Mouse (Mus musculus) lung, adult 2 months (tissue): ENCODE results near the gene Xrcc1.
A peak's percentile ranks its signal among the peaks of the same experiment; 100 is the strongest.

ENCODE experiments used
- CTCF ChIP-seq: fragments of 200-500 bp; IDR thresholded peaks from 2 replicates; pipeline ENCODE4 v1.5.1; 2011; ENCODE audit warnings: mild to moderate bottlenecking, low read length, control low read depth; ENCODE audit not compliant: insufficient read depth
- POLR2A ChIP-seq: fragments of 200-500 bp; IDR thresholded peaks from 2 replicates; pipeline ENCODE4 v1.6.1; 2011; ENCODE audit warnings: low read depth, mild to moderate bottlenecking, control low read depth, low read length, borderline replicate concordance; ENCODE audit errors: extremely low read depth

GRCm38 (mm10) chr7:24501492-24501891 lies 44.6 kb upstream of the Xrcc1 start:
- TF ChIP-seq CTCF = peak; percentile 30; the same call in 1 of the 2 replicates
- no peak for TF ChIP-seq POLR2A
